Mouse (Mus musculus): ENCODE results near the gene Myh14. TPM values are rescaled to one million over a fixed set of nuclear protein-coding genes. Genes with fewer than 3 reads are reported as not detected.

Myh14 gene
- polyA plus RNA-seq, 1 experiment from 2014 or later = 1.8 TPM

GRCm38 (mm10) chr7:44606171-44606901, 64.3 kb downstream of the Myh14 start:
- WGBS = 8% methylated on average over 29 of the region's 29 CpGs

DNA sequence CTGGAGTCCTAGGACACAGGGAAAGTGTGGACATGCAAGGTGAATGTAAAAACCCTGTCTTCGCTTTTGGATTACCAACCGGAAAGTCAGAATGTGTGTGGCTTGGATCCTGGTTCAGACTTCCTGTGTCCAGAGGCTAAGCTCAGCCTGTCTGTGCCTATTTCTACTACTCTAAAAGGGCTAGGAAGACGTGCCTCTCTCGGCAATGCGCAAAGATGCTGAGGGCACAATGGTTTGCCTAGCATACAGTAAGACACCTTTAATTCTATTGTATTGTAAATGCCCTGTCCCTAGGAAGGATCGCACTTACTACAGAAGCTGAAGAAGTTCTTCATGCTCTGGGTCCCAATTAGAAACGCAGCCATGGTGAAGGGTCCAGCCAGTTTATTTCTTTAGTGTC, 65.2 kb downstream of the Myh14 start:
- no peak overlapping the region for H3K27ac ChIP-seq
- WGBS = 45% methylated on average over 7 of the region's 7 CpGs
- H3K4me3 ChIP-seq = no peak overlapping the region
- no peak for ATAC-seq (ENCODE audit: low FRiP score, low read depth)
- no peak overlapping the region for H3K4me2 ChIP-seq (replicated peaks)
- peaks cover 93% of the 10 kb centered on the region for H3K27me3 ChIP-seq
- no peak overlapping the region for H3K9ac ChIP-seq
- no peaks in the 10 kb centered on the region for H3K36me3 ChIP-seq
- peaks cover 13% of the 10 kb centered on the region; the same call in 1 of the 2 replicates for H3K4me1 ChIP-seq
- no peaks in the 10 kb centered on the region for H3K9me3 ChIP-seq

More at GRCm38 (mm10) chr7:44606171-44606901, 64.3 kb downstream of the Myh14 start:
- no peak overlapping the region for H3K4me2 ChIP-seq (replicated peaks)
- peaks cover 13% of the 10 kb centered on the region; the same call in 1 of the 2 replicates for H3K4me1 ChIP-seq
- H3K9me3 ChIP-seq = no peaks in the 10 kb centered on the region
- no peak for ATAC-seq (ENCODE audit: low FRiP score, low read depth)
- H3K27me3 ChIP-seq = peaks cover 84% of the 10 kb centered on the region
- no peaks in the 10 kb centered on the region for H3K36me3 ChIP-seq
- H3K4me3 ChIP-seq = no peak overlapping the region
- H3K9ac ChIP-seq = no peak overlapping the region
- no peak overlapping the region for H3K27ac ChIP-seq

DNA sequence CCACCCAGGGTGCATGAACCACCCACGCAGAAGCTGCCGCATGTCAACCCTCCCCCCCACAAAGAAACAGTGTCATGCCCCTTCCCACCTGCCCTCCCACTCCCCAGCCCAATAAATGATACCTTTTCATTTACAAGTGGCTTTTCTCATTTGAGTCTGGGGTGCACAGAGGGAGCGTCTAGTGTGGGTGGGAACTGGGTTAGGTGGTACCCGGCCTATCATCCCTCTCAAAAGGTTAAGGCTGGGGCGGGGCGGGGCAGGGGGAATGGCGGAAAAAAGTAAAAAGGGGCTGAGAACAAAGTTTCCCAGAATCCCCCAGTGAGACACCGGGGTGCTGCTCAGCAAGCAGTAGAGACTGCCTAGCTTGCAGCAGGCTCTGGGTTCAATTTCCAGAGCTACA, 66.0 kb downstream of the Myh14 start:
- peaks cover 13% of the 10 kb centered on the region; the same call in 1 of the 2 replicates for H3K4me1 ChIP-seq
- H3K4me2 ChIP-seq (replicated peaks) = peak overlapping the region; percentile 62
- peaks cover 95% of the 10 kb centered on the region for H3K27me3 ChIP-seq
- no peaks in the 10 kb centered on the region for H3K36me3 ChIP-seq
- 2% methylated on average over 8 of the region's 8 CpGs for WGBS
- ATAC-seq (ENCODE audit: low FRiP score, low read depth) = 0 out of 2 replicates have a peak, but pooled peaks have one; percentile 9
- H3K27ac ChIP-seq = no peak overlapping the region
- no peaks in the 10 kb centered on the region for H3K9me3 ChIP-seq
- H3K4me3 ChIP-seq = peak overlapping the region; percentile 37
- H3K9ac ChIP-seq = no peak overlapping the region

GRCm38 (mm10) chr7:44604139-44604606, 66.5 kb downstream of the Myh14 start:
- Histone ChIP-seq H3K27ac (no peak overlapping the region), H3K36me3 (no peaks in the 10 kb centered on the region), H3K4me3 (peak overlapping the region; percentile 37), H3K4me2 (replicated peaks) (peak overlapping the region; percentile 62), H3K27me3 (peaks cover 93% of the 10 kb centered on the region), H3K9me3 (no peaks in the 10 kb centered on the region), H3K4me1 (peaks cover 13% of the 10 kb centered on the region; the same call in 1 of the 2 replicates), H3K9ac (no peak overlapping the region)
- under 1% methylated on average over 24 of the region's 25 CpGs for WGBS
- ATAC-seq (ENCODE audit: low FRiP score, low read depth) = peak; percentile 74

GRCm38 (mm10) chr7:44603186-44603855, 67.3 kb downstream of the Myh14 start:
- Histone ChIP-seq H3K36me3 (no peaks in the 10 kb centered on the region), H3K4me1 (peaks cover 13% of the 10 kb centered on the region; the same call in 1 of the 2 replicates), H3K9me3 (no peaks in the 10 kb centered on the region), H3K9ac (no peak overlapping the region), H3K4me3 (peak overlapping the region; percentile 37), H3K4me2 (replicated peaks) (peak overlapping the region; percentile 62), H3K27me3 (peaks cover 84% of the 10 kb centered on the region), H3K27ac (no peak overlapping the region)
- no peak for ATAC-seq (ENCODE audit: low FRiP score, low read depth)
- 3% methylated on average over 20 of the region's 20 CpGs for WGBS

- Histone ChIP-seq H3K27me3 (peaks cover 76% of the 10 kb centered on the region), H3K4me2 (replicated peaks) (no peak overlapping the region), H3K27ac (no peak overlapping the region), H3K36me3 (no peaks in the 10 kb centered on the region), H3K9me3 (no peaks in the 10 kb centered on the region), H3K9ac (no peak overlapping the region), H3K4me3 (no peak overlapping the region), H3K4me1 (peaks cover 13% of the 10 kb centered on the region; the same call in 1 of the 2 replicates)
- WGBS = 10% methylated on average over 11 of the region's 11 CpGs
- ATAC-seq (ENCODE audit: low FRiP score, low read depth) = no peak
These were observed 68.2 kb downstream of the Myh14 start for GRCm38 (mm10) chr7:44602443-44602842.

DNA sequence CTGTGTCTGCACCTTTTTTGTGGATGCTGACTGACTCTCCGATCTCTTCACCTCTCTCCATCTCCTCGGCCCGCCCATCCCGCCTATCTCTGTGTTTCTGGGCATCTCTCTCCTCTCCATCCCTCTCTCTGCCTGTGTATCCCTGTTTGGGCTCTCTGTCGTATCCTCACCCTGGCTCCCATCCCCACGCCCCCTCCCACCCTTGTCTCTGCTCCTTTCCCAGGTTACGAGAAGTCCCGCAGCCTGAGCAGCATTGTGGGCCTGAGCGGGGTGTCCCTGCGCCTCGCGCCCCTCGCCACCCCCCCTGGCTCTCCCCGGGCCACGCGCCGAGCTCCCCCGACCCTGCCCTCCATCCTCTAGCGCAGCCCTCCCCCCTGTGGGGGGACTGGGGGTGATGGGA, 69.0 kb downstream of the Myh14 start:
- Histone ChIP-seq H3K4me2 (replicated peaks) (no peak overlapping the region), H3K4me3 (no peak overlapping the region), H3K4me1 (peaks cover 13% of the 10 kb centered on the region; the same call in 1 of the 2 replicates), H3K9me3 (no peaks in the 10 kb centered on the region), H3K9ac (0 out of 2 replicates have a peak overlapping the region, but pooled peaks have one; percentile 43), H3K27ac (no peak overlapping the region), H3K36me3 (no peaks in the 10 kb centered on the region), H3K27me3 (peaks cover 68% of the 10 kb centered on the region)
- 12% methylated on average over 19 of the region's 19 CpGs for WGBS
- no peak for ATAC-seq (ENCODE audit: low FRiP score, low read depth)

DNA sequence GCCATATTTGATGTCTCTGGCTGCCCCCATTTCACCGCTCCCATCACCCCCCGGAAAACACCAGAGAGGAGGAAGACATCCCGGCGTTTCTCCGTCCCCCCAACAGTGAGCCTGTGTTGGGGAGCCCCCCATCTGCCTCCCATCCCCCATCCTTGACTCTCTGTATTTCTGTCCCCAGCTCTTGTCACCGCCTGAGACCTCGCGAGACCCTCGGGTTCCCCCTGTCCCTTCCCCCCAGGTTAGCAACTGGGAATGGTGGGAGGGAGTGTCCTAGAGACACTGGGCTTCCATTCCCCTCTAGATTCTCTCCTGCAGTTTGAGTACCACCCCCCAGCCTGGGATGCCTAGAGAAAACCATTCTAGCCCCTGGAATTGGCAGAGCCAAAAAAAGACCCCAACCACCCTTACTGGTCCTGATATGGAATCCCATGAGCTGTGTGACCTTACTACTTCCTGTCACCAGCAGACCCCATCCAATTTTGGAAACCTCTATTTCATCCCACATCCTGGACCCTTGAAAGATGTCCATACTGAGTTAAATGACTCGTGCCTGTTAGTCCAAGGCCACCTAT, 69.9 kb downstream of the Myh14 start:
- 74% methylated on average over 10 of the region's 10 CpGs for WGBS
- ATAC-seq (ENCODE audit: low FRiP score, low read depth) = no peak

GRCm38 (mm10) chr7:44598336-44598735, 72.3 kb downstream of the Myh14 start:
- H3K9ac ChIP-seq = no peak overlapping the region
- no peak overlapping the region for H3K4me2 ChIP-seq (replicated peaks)
- no peak overlapping the region for H3K27ac ChIP-seq
- H3K9me3 ChIP-seq = no peaks in the 10 kb centered on the region
- peaks cover 6% of the 10 kb centered on the region for H3K4me1 ChIP-seq
- WGBS = 86% methylated on average over 11 of the region's 12 CpGs
- no peak overlapping the region for H3K4me3 ChIP-seq
- ATAC-seq (ENCODE audit: low FRiP score, low read depth) = no peak
- no peaks in the 10 kb centered on the region for H3K36me3 ChIP-seq
- peaks cover 46% of the 10 kb centered on the region for H3K27me3 ChIP-seq

More for the DNA sequence above, 69.9 kb downstream of the Myh14 start:
- H3K9ac ChIP-seq = no peak overlapping the region
- peaks cover 13% of the 10 kb centered on the region; the same call in 1 of the 2 replicates for H3K4me1 ChIP-seq
- no peak overlapping the region for H3K4me2 ChIP-seq (replicated peaks)
- no peak overlapping the region for H3K27ac ChIP-seq
- H3K4me3 ChIP-seq = no peak overlapping the region
- peaks cover 59% of the 10 kb centered on the region for H3K27me3 ChIP-seq
- no peaks in the 10 kb centered on the region for H3K9me3 ChIP-seq
- H3K36me3 ChIP-seq = no peaks in the 10 kb centered on the region

- no peak overlapping the region for H3K4me3 ChIP-seq
- ATAC-seq (ENCODE audit: low FRiP score, low read depth) = no peak
- no peaks in the 10 kb centered on the region for H3K9me3 ChIP-seq
- H3K4me2 ChIP-seq (replicated peaks) = no peak overlapping the region
- 89% methylated on average over 4 of the region's 4 CpGs for WGBS
- no peaks in the 10 kb centered on the region for H3K36me3 ChIP-seq
- peaks cover 9% of the 10 kb centered on the region for H3K4me1 ChIP-seq
- H3K27ac ChIP-seq = no peak overlapping the region
- H3K9ac ChIP-seq = no peak overlapping the region
- H3K27me3 ChIP-seq = peaks cover 46% of the 10 kb centered on the region
These were observed 73.0 kb downstream of the Myh14 start for GRCm38 (mm10) chr7:44597666-44598065.

DNA sequence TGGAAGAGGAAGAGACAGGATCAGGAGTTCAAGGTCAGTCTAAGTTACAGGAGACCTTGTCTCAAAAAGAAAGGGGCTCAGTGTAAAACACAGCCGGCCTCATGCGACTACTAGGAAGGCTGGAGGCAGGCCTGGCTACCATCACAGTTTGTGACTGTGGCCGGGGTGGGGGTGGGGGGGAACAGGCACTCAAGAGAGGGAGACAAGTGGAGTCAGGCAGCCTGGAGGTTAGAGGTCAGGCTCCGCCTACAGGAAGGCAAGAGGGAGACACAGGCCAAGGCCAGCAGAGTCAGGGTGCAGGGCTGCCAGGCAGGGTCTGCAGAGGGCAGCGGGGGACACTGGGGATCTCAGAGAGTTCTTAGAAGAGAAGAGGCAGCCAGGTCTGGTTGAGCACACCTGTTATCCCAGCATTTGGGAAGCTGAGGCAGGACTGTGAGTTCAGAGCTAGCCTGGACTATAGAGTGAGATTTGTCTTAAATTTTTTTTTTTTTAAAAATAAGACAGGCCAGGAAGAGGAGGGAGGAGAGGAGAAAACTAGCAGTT, 73.6 kb downstream of the Myh14 start:
- Histone ChIP-seq H3K9me3 (no peaks in the 10 kb centered on the region), H3K36me3 (no peaks in the 10 kb centered on the region), H3K9ac (no peak overlapping the region), H3K27ac (no peak overlapping the region), H3K4me1 (peaks cover 9% of the 10 kb centered on the region), H3K4me2 (replicated peaks) (no peak overlapping the region), H3K4me3 (no peak overlapping the region), H3K27me3 (peaks cover 46% of the 10 kb centered on the region)
- 46% methylated on average over 5 of the region's 5 CpGs for WGBS
- no peak for ATAC-seq (ENCODE audit: low FRiP score, low read depth)

GRCm38 (mm10) chr7:44596051-44596450, 74.6 kb downstream of the Myh14 start:
- ATAC-seq (ENCODE audit: low FRiP score, low read depth) = no peak
- WGBS = 92% methylated on average over 6 of the region's 6 CpGs
- no peaks in the 10 kb centered on the region for H3K36me3 ChIP-seq
- H3K4me2 ChIP-seq (replicated peaks) = no peak overlapping the region
- no peaks in the 10 kb centered on the region for H3K9me3 ChIP-seq
- H3K4me3 ChIP-seq = no peak overlapping the region
- H3K27ac ChIP-seq = no peak overlapping the region
- peaks cover 46% of the 10 kb centered on the region for H3K27me3 ChIP-seq
- no peak overlapping the region for H3K9ac ChIP-seq
- H3K4me1 ChIP-seq = peaks cover 18% of the 10 kb centered on the region

Measured in limb, embryonic 13.5 days (tissue).